Mouse (Mus musculus) liver, embryonic 11.5 days (tissue): ENCODE data around the gene Mettl1. TPM values are rescaled to one million over a fixed set of nuclear protein-coding genes. Genes with fewer than 3 reads are reported as not detected.
A peak's percentile ranks its signal among the peaks of the same experiment; 100 is the strongest.
"Not testable (repeated sequence)": the region's sequence is repeated elsewhere in the genome, so short reads cannot be mapped to it uniquely, and the experiment has no call there.

Experiments used
- ATAC-seq: fragments of 200-750 bp; cut with Nextera tagmentation; replicated peaks from 2 replicates; pipeline ENCODE4 v1.8.0; 2017; ENCODE audit warnings: moderate number of reproducible peaks, mild to moderate bottlenecking, moderate TSS enrichment, moderate library complexity; ENCODE audit not compliant: low FRiP score
- DNase-seq: peaks from one replicate; pipeline ENCODE4 v3.0.0-alpha.2; 2017; ENCODE audit warnings: low spot score
- H3K27ac ChIP-seq: fragments of 300-500 bp; sonication (generic); 2 replicates; pipeline ENCODE4 v1.5.1; 2014; ENCODE audit warnings: mild to moderate bottlenecking, low read depth, low read length, control low read depth
- H3K27me3 ChIP-seq: fragments of 300-500 bp; sonication (generic); replicated peaks from 2 replicates; pipeline ENCODE4 v1.6.1; 2014; ENCODE audit warnings: low read length, mixed read lengths; ENCODE audit not compliant: control insufficient read depth, insufficient read depth
- H3K36me3 ChIP-seq: fragments of 300-500 bp; sonication (generic); 2 replicates; pipeline ENCODE4 v1.6.1; 2014; ENCODE audit warnings: mild to moderate bottlenecking, low read length, moderate library complexity, mixed read lengths; ENCODE audit not compliant: control insufficient read depth, insufficient read depth
- H3K4me1 ChIP-seq: fragments of 300-500 bp; sonication (generic); replicated peaks from 2 replicates; pipeline ENCODE4 v1.6.1; 2014; ENCODE audit warnings: low read length, mixed read lengths; ENCODE audit not compliant: control insufficient read depth, insufficient read depth
- H3K4me2 ChIP-seq: fragments of 300-500 bp; sonication (generic); 2 replicates; pipeline ENCODE4 v1.6.1; 2014; ENCODE audit warnings: mild to moderate bottlenecking, control low read depth, moderate library complexity
- H3K4me3 ChIP-seq: fragments of 300-500 bp; sonication (generic); 2 replicates; pipeline ENCODE4 v1.5.1; 2014; ENCODE audit warnings: low read depth, low read length, control low read depth
- H3K9ac ChIP-seq: fragments of 300-500 bp; sonication (generic); 2 replicates; pipeline ENCODE4 v1.6.1; 2014; ENCODE audit warnings: low read depth, low read length, control low read depth
- H3K9me3 ChIP-seq: fragments of 300-500 bp; sonication (generic); 2 replicates; pipeline ENCODE4 v1.6.1; 2016; ENCODE audit warnings: low read length, inconsistent platforms, mixed read lengths; ENCODE audit not compliant: control insufficient read depth
- WGBS: fragments of 180-500 bp; shearing (Covaris S2); extraction: QIAGEN DNeasy Blood & Tissue Kit; methylation state at CpG from one replicate; pipeline ENCODE4 v1.1.7; 2014; 5-methylcytosine and 5-hydroxymethylcytosine counted together
- polyA plus RNA-seq: library from polyadenylated mRNA; unstranded; fragments of >200 nt; fragmentation: Nextera tagmentation; extraction: Ambion mirVana; gene quantifications from 2 replicates; pipeline ENCODE4 v1.2.1, GENCODE M21; 2014

The Mettl1 gene
- polyA plus RNA-seq, 1 experiment from 2014 or later: 58.1 TPM

DNA sequence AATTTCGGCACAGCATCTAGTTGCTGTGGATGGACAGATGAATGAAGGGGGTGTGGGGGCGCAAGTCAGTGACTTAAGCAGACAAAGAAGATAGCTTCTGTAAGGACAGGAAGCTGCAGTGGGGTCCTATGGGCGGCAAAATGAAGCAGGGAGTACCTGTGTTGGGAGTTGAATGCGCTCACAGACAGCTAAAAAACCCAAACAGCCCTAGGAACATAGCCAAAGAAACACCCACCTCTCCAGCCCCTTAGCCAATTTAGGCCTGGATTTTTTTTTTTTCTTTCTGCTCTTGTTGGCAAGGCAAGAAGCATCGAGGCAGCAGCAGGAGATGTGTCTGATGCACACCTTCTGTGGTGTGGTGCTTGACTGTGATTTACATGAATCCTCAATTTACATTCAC, 19.9 kb downstream of the Mettl1 start:
- H3K9ac ChIP-seq: no peak overlapping the region
- peaks cover 46% of the 10 kb centered on the region for H3K27me3 ChIP-seq
- no peak overlapping the region for H3K27ac ChIP-seq
- WGBS: 55% methylated on average over 5 of the region's 5 CpGs
- no peak overlapping the region for H3K4me3 ChIP-seq
- no peak for DNase-seq
- H3K4me1 ChIP-seq: peaks cover 24% of the 10 kb centered on the region
- ATAC-seq: no peak
- peaks cover 15% of the 10 kb centered on the region for H3K36me3 ChIP-seq
- no peaks in the 10 kb centered on the region for H3K9me3 ChIP-seq
- H3K4me2 ChIP-seq: no peak overlapping the region

DNA sequence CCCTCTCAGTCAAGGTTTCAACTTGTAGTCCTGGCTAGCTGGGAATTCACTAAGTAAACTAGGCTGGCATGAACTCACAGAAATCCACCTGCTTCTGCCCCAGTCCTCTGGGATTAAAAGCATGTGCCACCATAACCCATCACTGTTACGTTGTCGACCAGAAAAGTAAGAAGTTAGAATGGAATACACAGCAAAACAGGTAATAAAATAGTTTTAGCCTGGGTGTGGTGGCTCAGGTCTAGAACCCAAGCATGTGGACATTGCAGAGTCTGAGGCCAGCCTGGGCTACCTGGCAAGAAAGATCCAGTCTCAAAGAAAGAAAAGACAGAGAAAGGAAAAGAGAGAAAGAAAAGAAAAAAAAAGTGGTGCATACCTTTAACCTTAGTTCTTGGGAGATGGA, 20.3 kb downstream of the Mettl1 start:
- DNase-seq (no peak), ATAC-seq (no peak)
- Histone ChIP-seq H3K4me2 (no peak overlapping the region), H3K9ac (no peak overlapping the region), H3K4me3 (no peak overlapping the region), H3K36me3 (peaks cover 19% of the 10 kb centered on the region), H3K9me3 (no peaks in the 10 kb centered on the region), H3K27me3 (peaks cover 46% of the 10 kb centered on the region), H3K27ac (no peak overlapping the region), H3K4me1 (peaks cover 24% of the 10 kb centered on the region)
- WGBS: 63% methylated on average over 2 of the region's 2 CpGs

GRCm38 (mm10) chr10:127062101-127062500, 20.9 kb downstream of the Mettl1 start:
- H3K4me3 ChIP-seq, H3K9ac ChIP-seq, H3K9me3 ChIP-seq, H3K4me2 ChIP-seq, ATAC-seq, DNase-seq, H3K27ac ChIP-seq: not testable (repeated sequence)
- Histone ChIP-seq H3K4me1 (peaks cover 28% of the 10 kb centered on the region), H3K36me3 (peaks cover 25% of the 10 kb centered on the region), H3K27me3 (peaks cover 45% of the 10 kb centered on the region)
- WGBS: 80% methylated on average over 4 of the region's 4 CpGs

GRCm38 (mm10) chr10:127062503-127062902, 21.3 kb downstream of the Mettl1 start:
- 66% methylated on average over 5 of the region's 5 CpGs for WGBS
- Histone ChIP-seq H3K4me3 (no peak overlapping the region), H3K27me3 (peaks cover 41% of the 10 kb centered on the region), H3K4me2 (peak overlapping the region; percentile 86), H3K36me3 (peaks cover 29% of the 10 kb centered on the region), H3K9ac (no peak overlapping the region), H3K4me1 (peaks cover 28% of the 10 kb centered on the region), H3K27ac (no peak overlapping the region), H3K9me3 (no peaks in the 10 kb centered on the region)
- DNase-seq (no peak), ATAC-seq (no peak)

DNA sequence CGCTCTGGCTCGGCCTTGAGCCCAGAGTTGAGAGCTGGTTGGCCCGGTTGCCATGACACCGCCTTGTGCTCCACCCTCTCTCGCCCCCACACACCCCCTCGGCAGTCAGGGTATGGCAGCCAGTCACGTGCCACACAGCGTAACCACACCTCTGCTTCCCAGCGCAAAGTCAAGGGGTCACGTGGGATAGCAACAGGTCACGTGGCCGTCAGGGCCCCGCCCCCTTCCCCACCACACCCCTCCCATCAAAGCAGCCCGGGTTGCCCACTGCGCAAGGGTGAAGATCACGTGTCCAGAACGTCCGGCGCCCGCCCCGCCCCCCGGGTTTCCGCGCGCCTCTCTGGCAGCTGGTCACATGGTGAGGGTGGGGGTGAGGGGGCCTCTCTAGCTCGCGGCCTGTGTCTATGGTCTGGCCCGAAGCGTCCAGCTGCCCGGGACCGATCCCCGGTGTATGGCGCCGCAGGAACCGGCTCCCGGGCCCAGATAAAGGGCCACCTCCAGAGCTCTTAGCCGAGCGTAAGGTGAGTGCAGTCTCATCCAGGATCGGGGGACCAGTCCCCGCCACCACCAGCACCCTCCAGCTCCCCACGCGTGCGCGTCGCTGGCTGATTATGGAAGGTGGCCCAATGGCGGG, 22.1 kb downstream of the Mettl1 start, which contains the start of gene Cdk4:
Cdk4 (plus strand) TSS at position 296 of the 634 bp plus-strand sequence.
- under 1% methylated on average over 45 of the region's 46 CpGs for WGBS
- DNase-seq (peak; percentile 100), ATAC-seq (peak; percentile 90)
- peak within 1 kb of the TSS; percentile 86 for H3K27ac ChIP-seq
- peaks cover 30% of the 10 kb centered on the region for H3K4me1 ChIP-seq
- peak within 1 kb of the TSS; percentile 87 for H3K4me3 ChIP-seq
- no peaks in the 10 kb centered on the region for H3K9me3 ChIP-seq
- peak within 1 kb of the TSS; percentile 98 for H3K9ac ChIP-seq
- peaks cover 34% of the 10 kb centered on the region for H3K36me3 ChIP-seq
- peak within 1 kb of the TSS; percentile 86 for H3K4me2 ChIP-seq
- H3K27me3 ChIP-seq: peaks cover 35% of the 10 kb centered on the region

DNA sequence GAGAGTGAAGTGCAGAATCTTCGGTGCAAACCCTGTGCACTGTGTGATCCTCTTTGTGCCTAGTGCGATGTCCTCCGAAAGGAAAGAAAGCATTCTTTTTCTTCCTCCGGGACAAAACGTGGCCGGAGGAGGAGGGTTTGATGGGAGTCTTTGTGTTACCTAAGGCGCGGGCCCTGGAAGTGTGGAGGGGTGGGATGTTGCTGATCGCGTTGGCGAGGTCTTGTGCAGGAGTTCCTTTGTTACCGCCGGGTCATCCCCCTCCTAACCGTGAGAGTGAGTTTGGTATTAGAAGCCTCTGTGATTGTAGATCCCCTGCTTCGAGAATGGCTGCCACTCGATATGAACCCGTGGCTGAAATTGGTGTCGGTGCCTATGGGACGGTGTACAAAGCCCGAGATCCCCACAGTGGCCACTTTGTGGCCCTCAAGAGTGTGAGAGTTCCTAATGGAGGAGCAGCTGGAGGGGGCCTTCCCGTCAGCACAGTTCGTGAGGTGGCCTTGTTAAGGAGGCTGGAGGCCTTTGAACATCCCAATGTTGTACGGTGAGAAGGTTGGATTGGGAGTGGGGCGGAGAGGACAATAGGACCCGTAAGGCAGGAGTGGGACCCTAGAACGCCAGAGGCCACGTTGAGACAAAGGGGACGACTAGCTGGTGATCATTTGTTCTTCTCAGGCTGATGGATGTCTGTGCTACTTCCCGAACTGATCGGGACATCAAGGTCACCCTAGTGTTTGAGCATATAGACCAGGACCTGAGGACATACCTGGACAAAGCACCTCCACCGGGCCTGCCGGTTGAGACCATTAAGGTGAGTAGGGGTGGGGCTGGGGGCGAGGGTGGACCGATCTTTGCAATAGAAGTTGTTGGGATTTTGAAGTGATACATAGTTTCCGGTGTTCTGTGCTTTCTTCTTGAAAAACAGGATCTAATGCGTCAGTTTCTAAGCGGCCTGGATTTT, 23.0 kb downstream of the Mettl1 start:
- H3K4me1 ChIP-seq: peaks cover 31% of the 10 kb centered on the region

DNA sequence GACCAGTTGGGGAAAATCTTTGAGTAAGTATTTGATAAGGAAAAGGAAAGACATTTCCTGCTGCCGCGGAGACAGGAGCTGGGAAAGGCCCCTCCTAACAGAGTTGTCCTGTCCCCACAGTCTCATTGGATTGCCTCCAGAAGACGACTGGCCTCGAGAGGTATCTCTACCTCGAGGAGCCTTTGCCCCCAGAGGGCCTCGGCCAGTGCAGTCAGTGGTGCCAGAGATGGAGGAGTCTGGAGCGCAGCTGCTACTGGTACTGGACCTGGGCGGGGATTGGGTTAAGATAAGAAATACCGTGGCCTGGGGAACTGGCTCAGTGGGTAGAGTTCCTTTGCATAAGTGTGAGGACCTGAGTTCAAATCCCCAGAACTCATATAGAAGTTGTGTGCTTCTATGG, 24.8 kb downstream of the Mettl1 start:
- no peak overlapping the region; the same call in 1 of the 2 replicates for H3K9ac ChIP-seq
- H3K4me2 ChIP-seq: peak overlapping the region; percentile 15; the same call in 1 of the 2 replicates
- ATAC-seq: no peak

More for the DNA sequence above, 23.0 kb downstream of the Mettl1 start:
- H3K4me3 ChIP-seq: peak overlapping the region; percentile 87
- peaks cover 27% of the 10 kb centered on the region for H3K27me3 ChIP-seq
- DNase-seq: no peak
- peak overlapping the region; percentile 86 for H3K4me2 ChIP-seq
- peak overlapping the region; percentile 86 for H3K27ac ChIP-seq
- no peak for ATAC-seq
- WGBS: 11% methylated on average over 37 of the region's 37 CpGs
- peaks cover 34% of the 10 kb centered on the region for H3K36me3 ChIP-seq
- no peaks in the 10 kb centered on the region for H3K9me3 ChIP-seq
- peak overlapping the region; percentile 98 for H3K9ac ChIP-seq

GRCm38 (mm10) chr10:127066519-127067018, 25.4 kb downstream of the Mettl1 start:
- peak overlapping the region; percentile 11; the same call in 1 of the 2 replicates for H3K27ac ChIP-seq
- no peak overlapping the region for H3K4me2 ChIP-seq
- DNase-seq (no peak), ATAC-seq (no peak)
- H3K4me1 ChIP-seq: peaks cover 35% of the 10 kb centered on the region
- H3K9me3 ChIP-seq: no peaks in the 10 kb centered on the region
- WGBS: 86% methylated on average over 14 of the region's 14 CpGs
- no peak overlapping the region for H3K9ac ChIP-seq
- no peak overlapping the region for H3K4me3 ChIP-seq
- peaks cover 34% of the 10 kb centered on the region for H3K36me3 ChIP-seq
- H3K27me3 ChIP-seq: peaks cover 3% of the 10 kb centered on the region; the same call in 1 of the 2 replicates

More for the DNA sequence above, 24.8 kb downstream of the Mettl1 start:
- no peak overlapping the region for H3K27ac ChIP-seq
- no peak for DNase-seq
- H3K4me3 ChIP-seq: peak overlapping the region; percentile 87; the same call in 1 of the 2 replicates
- peaks cover 34% of the 10 kb centered on the region for H3K36me3 ChIP-seq
- H3K9me3 ChIP-seq: no peaks in the 10 kb centered on the region
- peaks cover 32% of the 10 kb centered on the region for H3K4me1 ChIP-seq
- WGBS: 56% methylated on average over 9 of the region's 9 CpGs
- H3K27me3 ChIP-seq: peaks cover 9% of the 10 kb centered on the region
